8 mouse cellular contexts compared by ENCODE assay signal in genomic region chr5:65390648-65391644, GRCm38 (mm10). TPM values are rescaled to one million over a fixed set of nuclear protein-coding genes. Genes with fewer than 3 reads are reported as not detected.
DNase-seq lines count a peak whose midpoint lies in the region; ATAC-seq lines count a peak whose summit lies in the region.

Rpl9 (minus strand) TSS chr5:65391444.
Lias (plus strand) TSS chr5:65391497.

- DNase-seq in adipocyte (ENCODE audit: low spot score), result peak; percentile 96
- DNase-seq in embryo, embryonic 10 days (ENCODE audit: low spot score), result peak; percentile 100
- DNase-seq in gastrocnemius, postnatal 10 days, result peak; percentile 99
- peak; percentile 98 for DNase-seq in induced T-regulatory cell, adult 2 months (ENCODE audit: low read depth)
- peak; percentile 94 to 99 for DNase-seq in left cerebral cortex, adult 9 months (ENCODE audit: low spot score in 2 of 2)
- peak; percentile 99 for DNase-seq in right cerebral cortex, postnatal 14 days
- DNase-seq in urinary bladder, postnatal 36 days (ENCODE audit: low spot score in 2 of 2), result peak; percentile 98

- peak; percentile 95 for ATAC-seq in megakaryocyte progenitor cell, adult 5-6 weeks (replicated peaks; ENCODE audit: poor library complexity)

RNA-seq across cellular contexts. Expression of gene Rpl9, which starts in this region (rescaled TPM):
- total RNA-seq in gastrocnemius, postnatal 10 days (2021), result 100 to 1,000 TPM; 830 to 872 TPM
- total RNA-seq in megakaryocyte progenitor cell, adult 5-6 weeks (2015), result 3,199 and 3,213 TPM in 2 replicates
- total RNA-seq in megakaryocyte progenitor cell, adult 5-6 weeks (2017), result 2,045 and 2,310 TPM in 2 replicates

RNA-seq across cellular contexts. Expression of gene Lias, which starts in this region (rescaled TPM):
- 10 to 100 TPM; 47.6 to 52.4 TPM for total RNA-seq in gastrocnemius, postnatal 10 days (2021)
- total RNA-seq in megakaryocyte progenitor cell, adult 5-6 weeks (2015), result 33.3 and 41.2 TPM in 2 replicates
- total RNA-seq in megakaryocyte progenitor cell, adult 5-6 weeks (2017), result 45.2 and 46.5 TPM in 2 replicates

Comparison
In these comparisons a context has a peak if more than half of its experiments do, and no peak if none do; other contexts are left out.
1. Peak in every context shown above with its lines: DNase-seq and ATAC-seq.